Mouse (Mus musculus) frontal cortex, postnatal 14 days (tissue): ENCODE measurements around the gene Fgfr2.

Source experiments
- DNase-seq, 2 experiments: peaks; one replicate each; pipeline ENCODE4 v3.0.0; 2022; ENCODE audit warnings: low spot score in 2 of 2

Fgfr2 gene

GRCm38 (mm10) chr7:130335440-130336051 is 2787.6 kb downstream of the Fgfr2 start:
- no peak for DNase-seq

- no peak for DNase-seq
These were observed 2790.5 kb downstream of the Fgfr2 start for GRCm38 (mm10) chr7:130332515-130333220.

DNA sequence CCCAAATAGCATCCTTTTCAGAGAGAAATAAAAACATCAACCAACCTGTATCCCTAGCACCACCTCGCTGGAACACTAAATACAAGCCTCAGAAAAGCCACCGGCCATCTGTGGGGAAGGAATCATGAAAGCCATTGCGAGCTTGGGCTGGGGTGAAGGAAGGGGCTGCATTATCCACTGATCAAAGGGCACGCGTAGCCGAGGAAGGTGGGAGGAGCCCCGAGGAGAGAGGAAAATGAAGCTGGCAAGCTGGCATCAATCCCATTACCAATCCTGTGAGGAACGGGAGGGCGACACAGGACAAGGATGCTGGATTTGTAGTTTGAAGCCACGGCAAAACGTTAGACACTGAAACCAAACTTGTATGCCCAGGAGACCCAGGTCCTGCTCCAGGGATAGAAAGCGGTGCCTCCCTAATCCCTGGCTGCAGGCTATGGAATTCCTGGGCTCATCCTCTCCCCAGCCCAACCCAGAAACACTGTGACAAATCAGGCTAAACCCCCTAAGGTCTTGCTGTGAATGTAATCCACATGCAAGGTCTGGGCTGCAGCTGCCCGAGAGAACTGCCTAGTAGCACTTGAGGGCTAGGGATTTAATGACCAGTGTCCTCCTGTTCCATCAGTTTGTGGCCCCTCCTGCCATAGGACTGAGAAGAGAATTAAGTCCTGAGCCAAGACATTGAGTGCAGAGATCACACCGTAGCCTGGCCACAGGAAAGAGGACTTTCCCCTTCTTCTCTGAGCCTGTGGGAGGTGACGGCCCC is 2795.4 kb downstream of the Fgfr2 start:
- DNase-seq, result no peak

GRCm38 (mm10) chr7:130325983-130326433 is 2797.1 kb downstream of the Fgfr2 start:
- DNase-seq, result peak in 1 of 2 experiments; percentile 16

GRCm38 (mm10) chr7:130324716-130325401 is 2798.3 kb downstream of the Fgfr2 start:
- no peak for DNase-seq

GRCm38 (mm10) chr7:130323766-130324165 is 2799.4 kb downstream of the Fgfr2 start:
- no peak for DNase-seq

GRCm38 (mm10) chr7:130319799-130320556 is 2803.2 kb downstream of the Fgfr2 start:
- peak; percentile 19 to 30 for DNase-seq

GRCm38 (mm10) chr7:130316294-130316693 is 2806.9 kb downstream of the Fgfr2 start:
- DNase-seq, result no peak

GRCm38 (mm10) chr7:130315221-130315620 is 2807.9 kb downstream of the Fgfr2 start:
- no peak for DNase-seq

GRCm38 (mm10) chr7:130314658-130315057 is 2808.5 kb downstream of the Fgfr2 start:
- DNase-seq, result no peak

DNA sequence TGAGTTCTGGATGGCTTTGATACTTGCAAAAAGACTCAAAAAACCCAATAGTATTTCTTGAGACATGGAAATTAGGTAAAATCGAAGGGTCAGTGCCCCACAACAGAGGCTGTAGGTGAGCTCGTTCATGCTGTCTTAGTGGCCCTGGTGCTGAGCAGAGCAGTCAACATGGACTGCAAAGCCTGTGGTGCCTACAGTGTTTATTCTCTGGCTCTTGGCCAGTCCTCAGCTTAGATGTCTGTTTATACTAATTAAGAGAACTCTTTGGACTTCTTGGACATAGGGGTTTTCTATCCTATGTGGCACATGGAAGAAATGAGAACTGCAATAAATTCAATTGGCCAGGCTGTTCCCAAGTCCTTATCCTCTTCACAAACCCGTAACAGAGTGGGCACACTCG is 2811.8 kb downstream of the Fgfr2 start:
- DNase-seq, result no peak

GRCm38 (mm10) chr7:130309180-130309579 is 2814.0 kb downstream of the Fgfr2 start:
- DNase-seq, result no peak

- DNase-seq, result no peak
These were observed 2816.1 kb downstream of the Fgfr2 start for GRCm38 (mm10) chr7:130307036-130307435.

GRCm38 (mm10) chr7:130304642-130305041 is 2818.5 kb downstream of the Fgfr2 start:
- DNase-seq, result no peak

DNA sequence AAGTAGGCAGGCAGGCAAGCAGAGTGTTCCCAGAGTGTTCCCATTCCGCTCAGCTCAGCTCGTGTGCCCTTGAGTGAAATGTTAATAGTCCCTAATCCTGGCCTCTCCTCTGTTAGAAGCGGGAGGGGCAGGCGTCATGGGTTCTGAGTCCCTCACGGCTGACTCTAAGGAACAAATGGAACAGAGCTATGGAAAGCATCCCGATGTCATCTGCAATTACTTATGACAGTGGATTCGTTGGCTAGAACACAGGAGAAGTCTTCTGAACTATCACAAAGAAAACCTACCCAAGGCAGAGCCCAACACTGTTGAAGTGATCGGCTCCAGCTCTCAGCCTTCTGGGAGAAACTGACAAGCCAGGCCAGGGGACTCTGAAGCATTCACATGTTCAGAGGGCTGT is 2819.7 kb downstream of the Fgfr2 start:
- DNase-seq, result no peak

DNA sequence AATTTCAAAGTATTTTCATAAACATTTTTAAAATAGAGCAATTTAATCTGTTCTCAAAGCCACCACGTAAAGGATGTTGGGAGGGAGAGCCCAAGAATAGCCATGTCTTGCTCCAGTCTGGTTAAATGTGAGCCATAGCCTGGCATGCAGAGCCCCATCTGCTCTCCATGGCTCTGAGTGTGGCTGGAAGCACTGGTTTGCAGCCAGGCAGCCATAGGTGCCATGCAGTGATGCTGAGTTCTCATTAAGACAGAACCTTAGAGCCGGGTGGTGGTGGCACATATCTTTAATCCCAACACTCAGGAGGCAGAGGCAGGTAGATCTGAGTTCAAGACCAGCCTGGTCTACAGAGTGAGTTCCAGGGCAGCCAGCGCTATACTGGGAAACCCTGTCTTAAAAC is 2822.5 kb downstream of the Fgfr2 start:
- DNase-seq, result no peak

DNA sequence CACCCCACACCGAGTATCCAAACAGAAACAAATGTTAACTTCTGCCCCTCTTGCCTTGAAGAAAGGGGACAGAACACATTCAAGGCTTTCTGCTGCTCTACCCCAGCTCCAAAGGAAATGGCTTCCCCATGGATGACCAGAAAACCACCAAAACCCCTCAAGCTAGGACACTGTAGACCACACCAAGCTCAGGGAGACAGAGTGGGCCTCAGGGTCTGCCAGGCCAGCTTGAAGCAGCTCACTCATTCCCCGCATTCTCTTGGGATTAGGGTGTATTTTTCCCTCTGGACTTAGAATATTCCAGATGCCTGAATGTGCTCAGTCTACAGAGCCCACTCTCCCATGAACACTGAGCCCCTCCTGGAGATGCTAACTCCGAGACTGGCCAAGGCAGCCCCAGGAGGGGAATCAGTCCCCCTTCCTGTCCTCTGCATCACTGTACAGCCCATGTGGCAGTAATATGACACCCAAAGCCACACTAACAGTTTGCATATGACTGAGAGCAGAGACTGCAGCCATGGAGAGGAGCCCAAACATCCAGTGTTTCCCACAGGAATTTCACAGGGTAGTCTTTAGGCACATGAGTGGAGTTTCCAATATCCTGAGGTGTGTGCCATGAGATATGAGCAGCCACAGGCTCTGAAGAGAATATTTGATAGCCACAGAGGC is 2824.1 kb downstream of the Fgfr2 start:
- DNase-seq, result no peak

DNA sequence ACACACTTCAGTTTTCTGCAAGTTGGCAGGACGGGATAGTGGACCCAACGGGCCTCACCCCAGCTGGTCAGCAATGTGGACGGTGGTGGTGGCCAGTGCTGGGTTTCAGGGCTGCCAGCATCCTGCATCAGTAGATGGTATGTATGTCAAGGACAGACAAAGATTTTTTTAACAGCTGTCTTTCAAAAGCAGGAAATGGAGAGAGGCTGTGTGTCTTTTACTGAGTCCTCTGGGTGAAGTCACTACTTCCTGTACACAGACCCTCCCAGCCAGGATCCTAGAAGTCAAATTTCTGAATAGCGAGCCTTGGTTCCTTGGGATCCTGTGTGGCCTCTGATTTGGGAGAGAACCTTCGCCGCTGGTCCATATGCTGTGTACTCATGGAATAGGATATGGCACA is 2832.0 kb downstream of the Fgfr2 start:
- no peak for DNase-seq

DNA sequence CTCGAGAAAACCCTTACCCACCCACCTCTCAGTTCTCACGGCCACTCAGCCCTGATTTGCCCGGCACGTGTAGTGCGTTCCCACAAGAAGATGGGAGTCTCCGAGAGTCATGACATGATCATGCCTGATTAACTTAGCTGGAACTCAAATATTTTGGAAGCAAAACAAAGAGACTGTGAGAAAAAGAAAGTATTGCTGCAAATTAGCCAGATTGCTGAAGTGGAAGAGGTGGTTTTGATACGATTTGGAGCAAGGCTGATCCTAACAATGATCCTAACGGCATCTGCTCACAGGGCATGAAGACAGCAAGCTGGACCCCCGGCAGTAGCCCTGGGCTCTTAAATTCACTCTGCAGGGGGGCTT is 2833.7 kb downstream of the Fgfr2 start:
- DNase-seq, result no peak

DNA sequence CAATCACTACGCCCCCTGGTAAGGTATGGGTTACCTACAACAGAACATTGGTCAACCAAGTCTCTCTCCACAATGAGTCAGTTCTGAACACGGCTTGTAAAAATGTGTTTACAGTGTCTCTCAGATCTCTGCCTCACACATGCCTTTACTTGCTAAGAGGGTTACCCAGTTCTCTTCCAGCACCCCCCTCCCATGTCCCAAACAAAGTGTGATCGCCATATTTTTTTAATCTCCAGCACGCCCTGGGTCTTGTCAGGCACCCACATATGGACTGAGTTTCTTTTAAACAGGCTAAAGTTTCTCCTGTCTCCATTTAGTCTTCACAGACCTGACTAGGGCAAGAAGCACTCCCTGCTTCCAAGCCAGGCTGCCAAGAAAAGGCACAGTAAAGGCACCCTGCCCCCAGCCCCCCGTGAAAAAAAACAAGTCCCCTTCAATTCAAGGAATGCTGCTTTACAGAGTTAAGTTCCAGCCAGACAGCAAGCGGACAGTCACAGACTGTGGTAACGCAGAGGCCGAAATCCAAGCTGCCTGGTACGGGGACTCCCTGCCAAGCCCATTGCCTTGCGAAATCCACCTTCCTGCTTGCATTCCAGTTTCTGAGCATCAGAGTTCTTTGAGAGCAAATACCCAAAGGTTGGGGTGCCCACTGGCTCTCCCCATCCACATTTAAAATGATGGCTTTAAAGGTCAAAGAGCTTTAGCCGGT is 2834.3 kb downstream of the Fgfr2 start:
- DNase-seq, result no peak
